Mouse (Mus musculus): ENCODE results near the gene Idh1.

DNA sequence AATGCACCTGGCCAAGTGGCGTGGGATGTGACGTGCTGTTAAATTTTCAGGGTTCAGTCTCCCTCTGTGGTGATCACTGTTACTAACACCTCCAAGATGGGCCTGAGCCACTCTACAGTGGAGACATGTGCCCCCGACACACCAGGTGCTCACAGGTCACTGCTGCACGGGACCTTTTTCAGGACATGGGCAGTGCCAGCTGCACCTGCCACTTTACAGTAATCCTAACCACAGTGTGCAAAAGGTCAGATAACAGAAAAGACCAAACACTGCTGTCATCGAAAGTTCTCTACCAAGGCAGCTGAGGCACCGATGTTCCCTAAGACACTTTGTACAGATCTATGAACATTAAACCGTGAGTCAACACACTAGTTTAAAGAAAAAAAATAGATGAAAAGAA is 16.8 kb downstream of the Idh1 start:
- TF ChIP-seq CTCF (IDR thresholded peaks at IDR 0.05; ENCODE audit: insufficient read depth, low read length) = no peak
- no peak for TF ChIP-seq POLR2A (IDR thresholded peaks at IDR 0.05; ENCODE audit: borderline replicate concordance, extremely low read depth, low read depth, low read length)
